Mouse (Mus musculus): ENCODE data around the gene Kcna7.

- TF ChIP-seq EP300 (IDR thresholded peaks at IDR 0.05; ENCODE audit: low read depth) (no peak), CTCF (IDR thresholded peaks at IDR 0.05; ENCODE audit: low read depth) (no peak)
These were observed 41.5 kb upstream of the Kcna7 start for GRCm38 (mm10) chr7:45363983-45364382.
